Mouse (Mus musculus): ENCODE data around the gene Selenbp1.

DNA sequence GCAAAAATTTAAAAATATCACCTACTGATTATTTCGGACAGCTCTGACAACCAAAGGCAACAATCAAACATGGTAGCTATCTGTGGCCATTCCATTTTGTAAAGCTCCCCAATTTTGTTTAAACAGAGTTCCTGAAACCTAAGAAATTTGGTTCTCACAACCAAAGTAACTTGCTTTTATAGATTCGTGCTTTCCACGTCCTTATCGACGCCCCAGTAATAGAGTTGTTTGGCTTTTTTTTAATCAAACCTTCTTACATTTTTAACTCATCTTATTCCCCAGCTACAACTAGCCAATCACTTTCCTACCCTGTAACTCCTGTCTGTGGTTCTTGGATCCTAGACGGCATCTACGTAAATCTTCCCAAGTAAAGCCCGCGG, 20.5 kb downstream of the Selenbp1 start:
- TF ChIP-seq CTCF (IDR thresholded peaks at IDR 0.05) (no peak), EP300 (IDR thresholded peaks at IDR 0.05; ENCODE audit: insufficient read depth, low read depth, low read length) (no peak), POLR2A (IDR thresholded peaks at IDR 0.05; ENCODE audit: insufficient read depth, low read depth, low read length) (no peak)

Data from heart, adult 2 months (tissue).